Mouse (Mus musculus) midbrain, embryonic 13.5 days (tissue): ENCODE results near the gene Fyn. TPM values are rescaled to one million over a fixed set of nuclear protein-coding genes. Genes with fewer than 3 reads are reported as not detected.

ENCODE experiments used
- ATAC-seq: fragments of 200-750 bp; cut with Nextera tagmentation; 2 replicates; pipeline ENCODE4 v1.8.0; 2017; ENCODE audit warnings: mild to moderate bottlenecking, moderate TSS enrichment, moderate library complexity
- H3K27ac ChIP-seq: fragments of 300-500 bp; sonication (generic); 2 replicates; pipeline ENCODE4 v1.5.1; 2015; ENCODE audit warnings: inconsistent platforms, mild to moderate bottlenecking, moderate library complexity
- H3K27me3 ChIP-seq: fragments of 300-500 bp; sonication (generic); 2 replicates; pipeline ENCODE4 v1.6.1; 2015; ENCODE audit warnings: mild to moderate bottlenecking, inconsistent platforms
- H3K36me3 ChIP-seq: fragments of 300-500 bp; sonication (generic); 2 replicates; pipeline ENCODE4 v1.6.1; 2015; ENCODE audit warnings: mild to moderate bottlenecking, inconsistent platforms
- H3K4me1 ChIP-seq: fragments of 300-500 bp; sonication (generic); replicated peaks from 2 replicates; pipeline ENCODE4 v1.6.1; 2015; ENCODE audit warnings: inconsistent platforms
- H3K4me2 ChIP-seq: fragments of 300-500 bp; sonication (generic); replicated peaks from 2 replicates; pipeline ENCODE4 v1.6.1; 2015; ENCODE audit warnings: moderate library complexity, mild to moderate bottlenecking, inconsistent platforms
- H3K4me3 ChIP-seq: fragments of 300-500 bp; sonication (generic); replicated peaks from 2 replicates; pipeline ENCODE4 v1.5.1; 2015; ENCODE audit warnings: mild to moderate bottlenecking, inconsistent platforms
- H3K9ac ChIP-seq: fragments of 300-500 bp; sonication (generic); replicated peaks from 2 replicates; pipeline ENCODE4 v1.6.1; 2015; ENCODE audit warnings: mild to moderate bottlenecking, inconsistent platforms
- H3K9me3 ChIP-seq: fragments of 300-500 bp; sonication (generic); 2 replicates; pipeline ENCODE4 v1.6.1; 2016; ENCODE audit warnings: mild to moderate bottlenecking, inconsistent platforms
- WGBS: fragments of 180-500 bp; shearing (Covaris S2); methylation state at CpG from one replicate; pipeline ENCODE4 v1.1.7; 2015; 5-methylcytosine and 5-hydroxymethylcytosine counted together
- polyA plus RNA-seq: library from polyadenylated mRNA; unstranded; fragments of >200 nt; fragmentation: Nextera tagmentation; extraction: Ambion mirVana; gene quantifications from 2 replicates; pipeline ENCODE4 v1.2.1, GENCODE M21; 2015

Fyn gene
- polyA plus RNA-seq, 1 experiment from 2014 or later = 64.8 TPM

GRCm38 (mm10) chr10:39467821-39468220, 99.2 kb downstream of the Fyn start:
- ATAC-seq = no peak
- 90% methylated on average over 7 of the region's 7 CpGs for WGBS
- H3K4me2 ChIP-seq = no peak overlapping the region
- no peak overlapping the region for H3K4me3 ChIP-seq
- H3K27ac ChIP-seq = no peak overlapping the region
- H3K27me3 ChIP-seq = no peaks in the 10 kb centered on the region
- no peaks in the 10 kb centered on the region for H3K36me3 ChIP-seq
- no peak overlapping the region for H3K9ac ChIP-seq
- H3K4me1 ChIP-seq = peaks cover 48% of the 10 kb centered on the region
- H3K9me3 ChIP-seq = no peaks in the 10 kb centered on the region

GRCm38 (mm10) chr10:39468576-39468975, 99.9 kb downstream of the Fyn start:
- H3K4me3 ChIP-seq = no peak overlapping the region
- H3K27me3 ChIP-seq = no peaks in the 10 kb centered on the region
- no peak for ATAC-seq
- H3K9ac ChIP-seq = no peak overlapping the region
- WGBS = 80% methylated on average over 3 of the region's 3 CpGs
- peaks cover 45% of the 10 kb centered on the region for H3K4me1 ChIP-seq
- no peak overlapping the region for H3K27ac ChIP-seq
- no peak overlapping the region for H3K4me2 ChIP-seq
- H3K36me3 ChIP-seq = no peaks in the 10 kb centered on the region
- H3K9me3 ChIP-seq = no peaks in the 10 kb centered on the region

GRCm38 (mm10) chr10:39469341-39469740, 100.7 kb downstream of the Fyn start:
- no peaks in the 10 kb centered on the region for H3K9me3 ChIP-seq
- no peak overlapping the region for H3K9ac ChIP-seq
- H3K36me3 ChIP-seq = no peaks in the 10 kb centered on the region
- no peaks in the 10 kb centered on the region for H3K27me3 ChIP-seq
- 89% methylated on average over 7 of the region's 7 CpGs for WGBS
- no peak overlapping the region for H3K4me2 ChIP-seq
- H3K4me1 ChIP-seq = peaks cover 39% of the 10 kb centered on the region
- H3K27ac ChIP-seq = no peak overlapping the region
- no peak overlapping the region for H3K4me3 ChIP-seq
- no peak for ATAC-seq

GRCm38 (mm10) chr10:39470321-39470720, 101.7 kb downstream of the Fyn start:
- ATAC-seq = no peak
- Histone ChIP-seq H3K9me3 (no peaks in the 10 kb centered on the region), H3K9ac (no peak overlapping the region), H3K4me1 (peaks cover 35% of the 10 kb centered on the region), H3K27me3 (no peaks in the 10 kb centered on the region), H3K27ac (no peak overlapping the region), H3K36me3 (no peaks in the 10 kb centered on the region), H3K4me3 (no peak overlapping the region), H3K4me2 (no peak overlapping the region)
- WGBS = 82% methylated on average over 7 of the region's 7 CpGs

GRCm38 (mm10) chr10:39471040-39471713, 102.5 kb downstream of the Fyn start:
- WGBS = 82% methylated on average over 7 of the region's 7 CpGs
- no peaks in the 10 kb centered on the region for H3K9me3 ChIP-seq
- H3K27me3 ChIP-seq = no peaks in the 10 kb centered on the region
- no peak overlapping the region for H3K4me2 ChIP-seq
- peaks cover 30% of the 10 kb centered on the region for H3K4me1 ChIP-seq
- peak overlapping the region; percentile 54; the same call in 1 of the 2 replicates for H3K27ac ChIP-seq
- no peak for ATAC-seq
- no peaks in the 10 kb centered on the region for H3K36me3 ChIP-seq
- H3K4me3 ChIP-seq = no peak overlapping the region
- H3K9ac ChIP-seq = no peak overlapping the region

GRCm38 (mm10) chr10:39471714-39472531, 103.3 kb downstream of the Fyn start:
- no peaks in the 10 kb centered on the region for H3K27me3 ChIP-seq
- peak overlapping the region; percentile 54 for H3K27ac ChIP-seq
- WGBS = 60% methylated on average over 15 of the region's 15 CpGs
- H3K4me2 ChIP-seq = no peak overlapping the region
- H3K9ac ChIP-seq = no peak overlapping the region; the same call in 1 of the 2 replicates
- no peaks in the 10 kb centered on the region for H3K9me3 ChIP-seq
- no peaks in the 10 kb centered on the region for H3K36me3 ChIP-seq
- peak; percentile 59; the same call in 1 of the 2 replicates for ATAC-seq
- H3K4me1 ChIP-seq = peaks cover 30% of the 10 kb centered on the region
- H3K4me3 ChIP-seq = no peak overlapping the region

- Histone ChIP-seq H3K9me3 (no peaks in the 10 kb centered on the region), H3K27me3 (no peaks in the 10 kb centered on the region), H3K9ac (no peak overlapping the region), H3K36me3 (no peaks in the 10 kb centered on the region), H3K4me2 (no peak overlapping the region), H3K4me3 (no peak overlapping the region), H3K27ac (no peak overlapping the region), H3K4me1 (peaks cover 30% of the 10 kb centered on the region)
- ATAC-seq = no peak
- WGBS = 81% methylated on average over 7 of the region's 7 CpGs
These were observed 104.3 kb downstream of the Fyn start for GRCm38 (mm10) chr10:39472923-39473322.

- 97% methylated on average over 1 of the region's 1 CpGs for WGBS
- Histone ChIP-seq H3K27ac (no peak overlapping the region), H3K36me3 (peaks cover 3% of the 10 kb centered on the region; the same call in 1 of the 2 replicates), H3K9ac (no peak overlapping the region), H3K4me1 (peaks cover 23% of the 10 kb centered on the region), H3K4me3 (no peak overlapping the region), H3K9me3 (no peaks in the 10 kb centered on the region), H3K27me3 (no peaks in the 10 kb centered on the region), H3K4me2 (no peak overlapping the region)
- ATAC-seq = no peak
These were observed 110.7 kb downstream of the Fyn start for GRCm38 (mm10) chr10:39479361-39479760.

- Histone ChIP-seq H3K27ac (peak overlapping the region; percentile 69), H3K9me3 (no peaks in the 10 kb centered on the region), H3K4me2 (peak overlapping the region; percentile 28), H3K36me3 (peaks cover 3% of the 10 kb centered on the region; the same call in 1 of the 2 replicates), H3K27me3 (no peaks in the 10 kb centered on the region), H3K9ac (no peak overlapping the region), H3K4me3 (no peak overlapping the region), H3K4me1 (peaks cover 64% of the 10 kb centered on the region)
- 8% methylated on average over 8 of the region's 8 CpGs for WGBS
- peak; percentile 72 for ATAC-seq
These were observed 115.7 kb downstream of the Fyn start for GRCm38 (mm10) chr10:39484382-39484826.

GRCm38 (mm10) chr10:39484892-39485291, 116.2 kb downstream of the Fyn start:
- 32% methylated on average over 6 of the region's 6 CpGs for WGBS
- no peaks in the 10 kb centered on the region for H3K27me3 ChIP-seq
- H3K27ac ChIP-seq = peak overlapping the region; percentile 69
- no peaks in the 10 kb centered on the region for H3K9me3 ChIP-seq
- no peak overlapping the region; the same call in 1 of the 2 replicates for H3K9ac ChIP-seq
- ATAC-seq = peak; percentile 59
- peaks cover 66% of the 10 kb centered on the region for H3K4me1 ChIP-seq
- H3K4me3 ChIP-seq = no peak overlapping the region
- H3K36me3 ChIP-seq = peaks cover 3% of the 10 kb centered on the region; the same call in 1 of the 2 replicates
- peak overlapping the region; percentile 28 for H3K4me2 ChIP-seq

GRCm38 (mm10) chr10:39485939-39486338, 117.3 kb downstream of the Fyn start:
- Histone ChIP-seq H3K4me1 (peaks cover 66% of the 10 kb centered on the region), H3K36me3 (peaks cover 3% of the 10 kb centered on the region; the same call in 1 of the 2 replicates), H3K27me3 (no peaks in the 10 kb centered on the region), H3K4me2 (no peak overlapping the region), H3K27ac (no peak overlapping the region), H3K4me3 (no peak overlapping the region), H3K9me3 (no peaks in the 10 kb centered on the region), H3K9ac (no peak overlapping the region)
- 90% methylated on average over 4 of the region's 4 CpGs for WGBS
- ATAC-seq = no peak
